Mouse (Mus musculus) neutrophil, adult 65 days (primary cell): ENCODE measurements around the gene Atp5f1. TPM values are rescaled to one million over a fixed set of nuclear protein-coding genes. Genes with fewer than 3 reads are reported as not detected.

Source experiments
- total RNA-seq: library from RNA; stranded (reverse); gene quantifications from 2 replicates; pipeline ENCODE4 v1.2.4, GENCODE M21; 2023

Gene Atp5f1
- 129 and 139 TPM in 2 replicates for total RNA-seq

GRCm38 (mm10) chr3:105959999-105960398 is at the start of gene Atp5f1:
Atp5f1 (minus strand) TSS chr3:105960099.

DNA sequence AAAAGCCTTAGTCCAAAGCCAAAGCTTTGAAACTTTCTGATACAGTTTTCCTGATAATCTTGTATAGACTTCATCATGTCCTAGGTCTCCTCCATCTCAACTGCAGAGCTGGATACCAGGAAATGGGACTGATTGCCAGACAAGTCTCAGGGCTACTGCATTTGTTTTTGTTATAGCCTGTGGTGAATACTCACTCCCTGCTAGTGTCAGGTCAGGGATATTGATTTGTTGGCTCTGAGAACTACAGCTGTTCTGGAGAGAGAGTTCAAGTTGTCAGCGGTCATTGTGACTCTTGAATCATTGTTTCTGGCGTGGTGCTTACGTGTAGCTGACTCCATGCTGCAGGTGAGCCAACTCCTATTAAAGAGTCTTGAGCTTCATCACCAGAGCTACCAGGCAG is 13.5 kb upstream of the Atp5f1 start, which contains the start of gene Ovgp1:
Gene Ovgp1, plus strand, starts transcription at position 301 of the 400 bp plus-strand sequence.

DNA sequence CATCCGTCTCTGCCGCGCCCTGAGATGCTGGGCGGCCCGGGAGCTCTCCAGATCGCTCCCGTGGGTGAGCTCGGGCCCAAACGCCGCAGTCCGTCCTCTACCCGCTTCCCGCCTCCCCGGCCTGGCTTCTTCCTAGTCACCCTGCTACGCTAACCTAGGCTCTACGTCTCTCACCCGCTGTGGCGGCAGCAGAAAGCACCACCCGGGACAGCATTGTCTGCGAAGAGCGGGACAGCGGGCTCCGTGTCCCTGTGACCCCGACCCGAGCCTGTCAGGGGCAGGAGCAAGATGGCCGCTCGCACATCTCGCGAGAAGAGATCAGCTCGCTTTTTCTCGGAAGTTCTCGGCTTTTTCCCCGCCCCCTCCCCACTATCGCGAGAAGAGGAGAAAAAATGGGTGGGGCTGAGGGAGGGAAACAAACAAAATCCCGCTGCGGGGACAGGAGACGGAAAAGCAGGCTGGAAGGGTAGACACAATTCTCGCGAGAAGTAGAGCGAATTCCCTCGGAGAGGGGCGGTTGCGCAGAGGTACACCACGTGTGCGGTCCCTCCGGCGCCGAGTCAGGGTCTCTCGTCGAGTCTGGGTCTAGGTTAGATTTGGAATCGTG is 822 bp downstream of the Atp5f1 start, which contains the start of gene Wdr77:
Gene Wdr77, plus strand, starts transcription at position 396 of the 607 bp plus-strand sequence.

DNA sequence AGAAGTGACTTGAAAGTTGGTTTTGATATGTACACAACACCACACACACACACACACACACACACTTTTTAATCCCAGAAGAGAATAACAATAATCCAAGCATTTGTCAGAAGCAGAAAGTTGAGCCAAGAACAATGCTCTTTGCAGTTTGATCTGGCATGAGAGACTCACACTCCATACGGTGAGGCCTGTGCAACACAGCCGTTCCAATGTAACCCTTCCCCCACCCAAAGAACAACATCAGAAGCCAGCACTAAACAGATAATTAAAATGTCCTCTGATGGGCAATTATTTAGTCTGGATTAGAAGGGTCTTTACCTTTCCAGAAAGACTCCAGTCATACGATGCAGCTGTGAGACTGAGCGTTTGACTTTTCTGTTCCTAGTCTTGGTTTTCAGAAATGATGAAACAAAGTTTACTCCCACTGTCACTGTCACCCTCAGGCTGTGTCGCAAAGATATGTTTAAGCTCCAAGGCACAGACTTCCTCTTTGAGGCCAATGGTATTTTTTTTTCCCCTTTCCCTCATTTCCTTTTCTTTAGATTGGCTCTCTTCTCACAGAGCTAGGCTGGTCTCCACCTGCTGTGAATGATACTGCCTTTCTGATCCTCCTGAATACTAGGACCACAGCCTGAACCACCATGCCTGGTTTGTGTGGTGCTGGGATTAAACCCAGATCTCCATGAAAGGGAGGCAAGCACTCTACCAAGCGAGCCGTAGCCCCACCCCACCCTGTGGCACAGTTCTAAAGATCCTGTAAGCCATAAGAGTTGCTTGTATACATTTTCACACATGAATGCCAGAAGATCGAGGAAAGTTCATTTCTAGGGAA is 27.4 kb downstream of the Atp5f1 start, which contains the start of gene I830077J02Rik:
Gene I830077J02Rik, minus strand, starts transcription at position 425 of the 832 bp plus-strand sequence.

Other genes starting within 250 kb of the Atp5f1 start
- 114 and 140 TPM in 2 replicates for gene Rap1a, start 158.8 kb downstream of the Atp5f1 start, total RNA-seq
- 1.7 and 2.8 TPM in 2 replicates for gene Adora3, start 89.2 kb downstream of the Atp5f1 start, total RNA-seq
- gene Tmigd3, start 89.2 kb downstream of the Atp5f1 start, total RNA-seq = 0.57 and 0.82 TPM in 2 replicates
- 66.2 and 82.4 TPM in 2 replicates for gene I830077J02Rik, start 27.4 kb downstream of the Atp5f1 start, total RNA-seq
- 31.5 and 34.4 TPM in 2 replicates for gene Wdr77, start 730 bp downstream of the Atp5f1 start, total RNA-seq
- gene Ovgp1, start 13.6 kb upstream of the Atp5f1 start, total RNA-seq = 4.4 and 5.9 TPM in 2 replicates
- not detected in 2 replicates for gene Pifo, start 54.5 kb upstream of the Atp5f1 start, total RNA-seq
- 16.0 and 21.9 TPM in 2 replicates for gene Chil5, start 72.7 kb upstream of the Atp5f1 start, total RNA-seq
- not detected in 2 replicates for gene Chia1, start 153.1 kb upstream of the Atp5f1 start, total RNA-seq
- 3,123 and 3,530 TPM in 2 replicates for gene Chil3, start 207.5 kb upstream of the Atp5f1 start, total RNA-seq